Mouse (Mus musculus): ENCODE measurements around the gene Macrod1. TPM values are rescaled to one million over a fixed set of nuclear protein-coding genes. Genes with fewer than 3 reads are reported as not detected.

Macrod1 gene
- polyA plus RNA-seq, 2 experiments from 2014 or later, result 0.82 to 2.6 TPM

- peak; percentile 86 for ATAC-seq
Observed at GRCm38 (mm10) chr19:7240782-7241690, 184.4 kb downstream of the Macrod1 start, which contains the start of gene Naa40. Gene Naa40 (minus strand): TSS chr19:7241183.

DNA sequence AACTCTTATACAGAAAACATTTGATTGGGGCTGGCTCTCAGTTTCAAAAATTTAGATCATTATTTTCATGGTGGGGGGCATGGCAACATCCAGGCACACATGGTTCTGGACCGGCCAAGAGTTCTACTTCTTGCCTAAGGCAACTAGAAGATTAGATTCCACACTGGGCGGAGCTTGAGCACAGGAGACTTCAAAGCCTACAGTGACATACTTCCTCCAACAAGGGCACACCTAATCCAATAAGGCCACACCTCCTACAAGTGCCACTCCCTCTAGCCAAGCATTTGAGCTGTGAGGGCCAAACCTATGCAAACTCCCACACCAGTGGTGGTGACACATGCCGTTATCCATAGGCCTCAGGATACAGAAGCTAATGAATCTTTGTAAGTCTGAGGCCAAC lies 189.4 kb downstream of the Macrod1 start:
- no peak for ATAC-seq

Other genes with a start within 250 kb of the Macrod1 start
- gene Rps6ka4, start 216.2 kb upstream of the Macrod1 start, polyA plus RNA-seq (2017; shearing (Covaris generic)), result 1 to 10 TPM; 6.2 to 9.2 TPM
- gene Ccdc88b, start 198.6 kb upstream of the Macrod1 start, polyA plus RNA-seq (2017; shearing (Covaris generic)), result 1 to 10 TPM; 3.8 to 6.5 TPM
- 100 to 1,000 TPM; 183 to 217 TPM for gene Trmt112, start 147.1 kb upstream of the Macrod1 start, polyA plus RNA-seq (2017; shearing (Covaris generic))
- gene Prdx5, start 146.7 kb upstream of the Macrod1 start, polyA plus RNA-seq (2017; shearing (Covaris generic)), result 100 to 1,000 TPM; 244 to 253 TPM
- gene Esrra, start 135.0 kb upstream of the Macrod1 start, polyA plus RNA-seq (2017; shearing (Covaris generic)), result 1 to 10 TPM; 3.1 to 3.8 TPM
- not detected for gene Catsperz, start 131.4 kb upstream of the Macrod1 start, polyA plus RNA-seq (2017; shearing (Covaris generic))
- not detected for gene Kcnk4, start 122.3 kb upstream of the Macrod1 start, polyA plus RNA-seq (2017; shearing (Covaris generic))
- gene Bad, start 114.9 kb upstream of the Macrod1 start, polyA plus RNA-seq (2017; shearing (Covaris generic)), result 10 to 100 TPM; 42.6 to 60.5 TPM
- gene Gpr137, start 114.3 kb upstream of the Macrod1 start, polyA plus RNA-seq (2017; shearing (Covaris generic)), result 10 to 100 TPM in 1 of 2 experiments, 1 to 10 TPM in 1; 9.8 to 11.5 TPM
- 10 to 100 TPM; 14.2 to 26.1 TPM for gene Ppp1r14b, start 81.8 kb upstream of the Macrod1 start, polyA plus RNA-seq (2017; shearing (Covaris generic))
- gene Plcb3, start 80.3 kb upstream of the Macrod1 start, polyA plus RNA-seq (2017; shearing (Covaris generic)), result 1 to 10 TPM; 3.2 to 5.1 TPM
- gene Fkbp2, start 76.3 kb upstream of the Macrod1 start, polyA plus RNA-seq (2017; shearing (Covaris generic)), result 10 to 100 TPM; 54.3 to 76.4 TPM
- 1 to 10 TPM; 2.5 to 2.6 TPM for gene Vegfb, start 69.2 kb upstream of the Macrod1 start, polyA plus RNA-seq (2017; shearing (Covaris generic))
- 10 to 100 TPM; 44.8 to 46.0 TPM for gene Dnajc4, start 64.2 kb upstream of the Macrod1 start, polyA plus RNA-seq (2017; shearing (Covaris generic))
- gene Nudt22, start 60.7 kb upstream of the Macrod1 start, polyA plus RNA-seq (2017; shearing (Covaris generic)), result 10 to 100 TPM; 29.8 to 33.4 TPM
- 1 to 10 TPM; 4.5 to 7.3 TPM for gene Trpt1, start 60.7 kb upstream of the Macrod1 start, polyA plus RNA-seq (2017; shearing (Covaris generic))
- 100 to 1,000 TPM; 208 to 288 TPM for gene Fermt3, start 37.3 kb upstream of the Macrod1 start, polyA plus RNA-seq (2017; shearing (Covaris generic))
- 100 to 1,000 TPM; 105 to 165 TPM for gene Stip1, start 16.8 kb upstream of the Macrod1 start, polyA plus RNA-seq (2017; shearing (Covaris generic))
- not detected for gene Flrt1, start 48.9 kb downstream of the Macrod1 start, polyA plus RNA-seq (2017; shearing (Covaris generic))
- 100 to 1,000 TPM; 157 to 170 TPM for gene Otub1, start 149.5 kb downstream of the Macrod1 start, polyA plus RNA-seq (2017; shearing (Covaris generic))
- gene Cox8a, start 160.8 kb downstream of the Macrod1 start, polyA plus RNA-seq (2017; shearing (Covaris generic)), result 100 to 1,000 TPM; 387 to 411 TPM
- 10 to 100 TPM; 28.0 to 29.3 TPM for gene Naa40, start 184.4 kb downstream of the Macrod1 start, polyA plus RNA-seq (2017; shearing (Covaris generic))
- not detected for gene Rcor2, start 210.5 kb downstream of the Macrod1 start, polyA plus RNA-seq (2017; shearing (Covaris generic))